Mouse (Mus musculus): ENCODE results near the gene Atrnl1. TPM values are rescaled to one million over a fixed set of nuclear protein-coding genes. Genes with fewer than 3 reads are reported as not detected.

Atrnl1 gene
- polyA plus RNA-seq, 1 experiment: 35.9 TPM

GRCm38 (mm10) chr19:58145521-58145920, 534.7 kb downstream of the Atrnl1 start:
- DNase-seq (ENCODE audit: extremely low spot score in 1 of 2, low spot score in 1 of 2): no peak

- DNase-seq (ENCODE audit: extremely low spot score in 1 of 2, low spot score in 1 of 2): peak in 1 of 2 experiments; percentile 49
These were observed 540.4 kb downstream of the Atrnl1 start for GRCm38 (mm10) chr19:58151257-58151656.

- DNase-seq (ENCODE audit: extremely low spot score in 1 of 2, low spot score in 1 of 2): no peak
These were observed 550.7 kb downstream of the Atrnl1 start for GRCm38 (mm10) chr19:58161569-58161968.

- no peak for DNase-seq (ENCODE audit: extremely low spot score in 1 of 2, low spot score in 1 of 2)
These were observed 554.2 kb downstream of the Atrnl1 start for GRCm38 (mm10) chr19:58164896-58165634.

- DNase-seq (ENCODE audit: extremely low spot score in 1 of 2, low spot score in 1 of 2): no peak
These were observed 554.8 kb downstream of the Atrnl1 start for GRCm38 (mm10) chr19:58165635-58166015.

- DNase-seq (ENCODE audit: extremely low spot score in 1 of 2, low spot score in 1 of 2): no peak
These were observed 555.3 kb downstream of the Atrnl1 start for GRCm38 (mm10) chr19:58166147-58166546.

GRCm38 (mm10) chr19:58178410-58178809, 567.6 kb downstream of the Atrnl1 start:
- DNase-seq (ENCODE audit: extremely low spot score in 1 of 2, low spot score in 1 of 2): no peak

- no peak for DNase-seq (ENCODE audit: extremely low spot score in 1 of 2, low spot score in 1 of 2)
These were observed 569.9 kb downstream of the Atrnl1 start for GRCm38 (mm10) chr19:58180773-58181172.

Other genes starting within 250 kb of the Atrnl1 start
- gene Trub1, start 158.1 kb upstream of the Atrnl1 start, polyA plus RNA-seq (2012; rRNA removed): 26.1 and 29.5 TPM in 2 replicates